Mouse (Mus musculus) liver, embryonic 16.5 days (tissue): ENCODE results near the gene Tmem267. TPM values are rescaled to one million over a fixed set of nuclear protein-coding genes. Genes with fewer than 3 reads are reported as not detected.
"Not testable (repeated sequence)": the region's sequence is repeated elsewhere in the genome, so short reads cannot be mapped to it uniquely, and the experiment has no call there.

Experiments
- ATAC-seq: fragments of 200-750 bp; cut with Nextera tagmentation; 2 replicates; pipeline ENCODE4 v1.8.0; 2017; ENCODE audit warnings: low read depth, mild to moderate bottlenecking, moderate number of reproducible peaks, moderate library complexity
- H3K27ac ChIP-seq: fragments of 300-500 bp; sonication (generic); 2 replicates; pipeline ENCODE4 v1.5.1; 2014; ENCODE audit warnings: mild to moderate bottlenecking, low read length
- H3K27me3 ChIP-seq: fragments of 300-500 bp; sonication (generic); 2 replicates; pipeline ENCODE4 v1.6.1; 2014; ENCODE audit warnings: low read depth, low read length, mixed read lengths; ENCODE audit not compliant: control insufficient read depth, insufficient read depth
- H3K36me3 ChIP-seq: fragments of 300-500 bp; sonication (generic); 2 replicates; pipeline ENCODE4 v1.6.1; 2014; ENCODE audit warnings: mild to moderate bottlenecking; ENCODE audit not compliant: control insufficient read depth, insufficient read depth
- H3K4me1 ChIP-seq: fragments of 300-500 bp; sonication (generic); 2 replicates; pipeline ENCODE4 v1.6.1; 2014; ENCODE audit warnings: low read depth, low read length, mixed read lengths; ENCODE audit not compliant: control insufficient read depth
- H3K4me2 ChIP-seq: fragments of 300-500 bp; sonication (generic); 2 replicates; pipeline ENCODE4 v1.6.1; 2014; ENCODE audit warnings: low read depth, low read length, mixed read lengths
- H3K4me3 ChIP-seq: fragments of 300-500 bp; sonication (generic); 2 replicates; pipeline ENCODE4 v1.5.1; 2014; ENCODE audit warnings: low read depth, mild to moderate bottlenecking, low read length
- H3K9ac ChIP-seq: fragments of 300-500 bp; sonication (generic); 2 replicates; pipeline ENCODE4 v1.6.1; 2014; ENCODE audit warnings: low read depth, low read length
- H3K9me3 ChIP-seq: fragments of 300-500 bp; sonication (generic); replicated peaks from 2 replicates; pipeline ENCODE4 v1.6.1; 2016; ENCODE audit warnings: low read length; ENCODE audit not compliant: control insufficient read depth
- WGBS: fragments of 180-500 bp; shearing (Covaris S2); extraction: QIAGEN DNeasy Blood & Tissue Kit; methylation state at CpG from one replicate; pipeline ENCODE4 v1.1.7; 2014; ENCODE audit not compliant: insufficient replicate concordance; 5-methylcytosine and 5-hydroxymethylcytosine counted together
- polyA plus RNA-seq: library from polyadenylated mRNA; unstranded; fragments of >200 nt; fragmentation: Nextera tagmentation; extraction: Ambion mirVana; gene quantifications from 2 replicates; pipeline ENCODE4 v1.2.1, GENCODE M21; 2015

Tmem267 gene
- polyA plus RNA-seq, 1 experiment from 2014 or later = 0.33 TPM

- no peak for ATAC-seq
- Histone ChIP-seq H3K36me3 (peaks cover 22% of the 10 kb centered on the region), H3K9ac (no peak overlapping the region), H3K4me3 (no peak overlapping the region), H3K4me1 (no peaks in the 10 kb centered on the region), H3K27ac (no peak overlapping the region), H3K27me3 (no peaks in the 10 kb centered on the region), H3K9me3 (no peaks in the 10 kb centered on the region), H3K4me2 (no peak overlapping the region)
- WGBS = 75% methylated on average over 2 of the region's 2 CpGs
These were observed 10.1 kb upstream of the Tmem267 start for GRCm38 (mm10) chr13:119477789-119478188.

GRCm38 (mm10) chr13:119487354-119487753 is 485 bp upstream of the Tmem267 start:
- H3K9me3 ChIP-seq = peaks cover 8% of the 10 kb centered on the region
- no peak overlapping the region for H3K27ac ChIP-seq
- 55% methylated on average over 7 of the region's 7 CpGs for WGBS
- peak overlapping the region; percentile 47 for H3K4me2 ChIP-seq
- H3K27me3 ChIP-seq = no peaks in the 10 kb centered on the region
- no peak for ATAC-seq
- H3K9ac ChIP-seq = no peak overlapping the region
- H3K4me1 ChIP-seq = no peaks in the 10 kb centered on the region
- H3K4me3 ChIP-seq = no peak overlapping the region
- peaks cover 7% of the 10 kb centered on the region for H3K36me3 ChIP-seq

- peaks cover 11% of the 10 kb centered on the region for H3K9me3 ChIP-seq
- not testable (repeated sequence) for H3K9ac ChIP-seq, H3K36me3 ChIP-seq, H3K27ac ChIP-seq, H3K27me3 ChIP-seq, H3K4me2 ChIP-seq, H3K4me3 ChIP-seq, H3K4me1 ChIP-seq, ATAC-seq
- WGBS = 73% methylated on average over 10 of the region's 10 CpGs
These were observed 4.2 kb downstream of the Tmem267 start for GRCm38 (mm10) chr13:119492083-119492482.

- 83% methylated on average over 9 of the region's 22 CpGs for WGBS
- not testable (repeated sequence) for H3K36me3 ChIP-seq, H3K27ac ChIP-seq, H3K4me1 ChIP-seq, H3K27me3 ChIP-seq, H3K4me3 ChIP-seq, H3K4me2 ChIP-seq, H3K9ac ChIP-seq
- peak; percentile 25; the same call in 1 of the 2 replicates for ATAC-seq
- peaks cover 11% of the 10 kb centered on the region for H3K9me3 ChIP-seq
These were observed 7.1 kb downstream of the Tmem267 start for GRCm38 (mm10) chr13:119494938-119495337.

GRCm38 (mm10) chr13:119596321-119597211 is 108.7 kb downstream of the Tmem267 start:
- 64% methylated on average over 14 of the region's 16 CpGs for WGBS

GRCm38 (mm10) chr13:119598466-119598865 is 110.6 kb downstream of the Tmem267 start:
- H3K4me3 ChIP-seq, H3K27ac ChIP-seq, H3K9ac ChIP-seq, H3K4me1 ChIP-seq, H3K36me3 ChIP-seq, H3K27me3 ChIP-seq, H3K9me3 ChIP-seq, ATAC-seq, H3K4me2 ChIP-seq: not testable (repeated sequence)

More at GRCm38 (mm10) chr13:119596321-119597211, 108.7 kb downstream of the Tmem267 start:
- H3K36me3 ChIP-seq, H3K9ac ChIP-seq, H3K9me3 ChIP-seq, H3K4me1 ChIP-seq, H3K4me3 ChIP-seq, H3K4me2 ChIP-seq, H3K27ac ChIP-seq, H3K27me3 ChIP-seq: not testable (repeated sequence)
- peak; percentile 72 for ATAC-seq

GRCm38 (mm10) chr13:119599066-119599465 is 111.2 kb downstream of the Tmem267 start:
- not testable (repeated sequence) for ATAC-seq, H3K4me3 ChIP-seq, H3K9ac ChIP-seq, H3K27me3 ChIP-seq, H3K4me1 ChIP-seq, H3K36me3 ChIP-seq, H3K9me3 ChIP-seq, H3K27ac ChIP-seq, H3K4me2 ChIP-seq
- WGBS = 62% methylated on average over 11 of the region's 12 CpGs

GRCm38 (mm10) chr13:119599498-119599897 is 111.7 kb downstream of the Tmem267 start:
- WGBS = 45% methylated on average over 2 of the region's 2 CpGs
- not testable (repeated sequence) for H3K9me3 ChIP-seq, H3K4me3 ChIP-seq, H3K36me3 ChIP-seq, ATAC-seq, H3K27ac ChIP-seq, H3K4me1 ChIP-seq, H3K9ac ChIP-seq, H3K27me3 ChIP-seq, H3K4me2 ChIP-seq

- H3K4me1 ChIP-seq, H3K27ac ChIP-seq, H3K36me3 ChIP-seq, ATAC-seq, H3K9me3 ChIP-seq, H3K9ac ChIP-seq, H3K4me2 ChIP-seq, H3K4me3 ChIP-seq, H3K27me3 ChIP-seq: not testable (repeated sequence)
These were observed 112.3 kb downstream of the Tmem267 start for GRCm38 (mm10) chr13:119600166-119600565.
